Mouse (Mus musculus): ENCODE measurements at regions not wholly inside any gene's neighbourhood (a gene's known extent, or its start where the extent isn't known, plus 50 kb on each side); places are given as distances from the start of the nearest gene placed in this dataset.

DNA sequence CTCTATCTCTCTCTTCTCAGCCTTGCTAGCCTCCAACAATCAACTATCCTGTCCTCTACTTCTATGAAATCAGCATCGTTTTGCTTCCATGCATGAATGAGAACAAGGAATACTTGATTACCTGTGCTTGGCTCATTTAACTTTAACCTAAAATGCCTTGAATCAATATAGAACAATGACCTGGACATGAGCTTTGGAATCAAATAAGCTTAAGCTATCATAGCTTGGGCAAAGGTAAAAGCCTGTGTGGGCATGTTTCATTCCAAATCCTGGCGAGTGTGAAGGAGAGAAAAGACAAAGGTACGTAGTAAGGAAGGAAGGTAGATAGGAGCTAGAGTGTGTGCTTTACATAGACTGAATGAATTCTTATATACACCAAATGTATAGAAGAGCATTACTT, 243.7 kb upstream of the Cpeb2 start:
- no peak overlapping the region for H3K27ac ChIP-seq
- no peak for TF ChIP-seq CTCF (conservative IDR thresholded peaks at IDR 0.05)
- DNase-seq (ENCODE audit: low spot score in 2 of 2), result no peak
- no peak overlapping the region for H3K4me3 ChIP-seq

DNA sequence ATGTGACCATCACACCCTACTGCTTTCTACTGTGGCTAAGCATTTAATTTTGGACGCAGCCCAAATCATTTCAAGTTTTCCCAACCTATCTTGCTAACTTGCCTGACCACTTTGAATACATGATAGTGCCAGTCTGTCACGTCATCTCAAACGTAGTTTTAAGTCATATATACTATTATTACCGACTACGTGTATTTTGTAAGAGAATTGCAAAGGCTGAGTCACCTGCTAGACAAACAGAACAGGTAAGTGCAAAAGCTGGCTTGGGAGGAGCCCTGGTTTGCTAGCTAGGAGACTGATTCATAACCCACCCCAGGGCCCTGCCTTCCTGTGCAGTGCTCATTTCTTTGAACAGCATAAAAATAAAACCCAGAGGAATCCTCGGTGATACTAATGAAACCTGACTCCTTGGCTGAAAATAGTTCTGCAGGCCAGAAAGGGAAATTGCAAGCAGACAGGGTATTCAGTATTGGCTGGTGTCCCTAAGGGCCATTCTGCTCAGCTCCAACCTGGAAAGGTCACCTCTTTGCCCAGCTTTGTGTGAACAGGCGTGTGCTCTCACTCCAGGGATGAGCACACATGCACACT, 208.9 kb upstream of the Cpeb2 start:
- no peak overlapping the region for H3K27ac ChIP-seq
- no peak for TF ChIP-seq CTCF (conservative IDR thresholded peaks at IDR 0.05)
- no peak for DNase-seq (ENCODE audit: low spot score in 2 of 2)
- no peak overlapping the region for H3K4me3 ChIP-seq

DNA sequence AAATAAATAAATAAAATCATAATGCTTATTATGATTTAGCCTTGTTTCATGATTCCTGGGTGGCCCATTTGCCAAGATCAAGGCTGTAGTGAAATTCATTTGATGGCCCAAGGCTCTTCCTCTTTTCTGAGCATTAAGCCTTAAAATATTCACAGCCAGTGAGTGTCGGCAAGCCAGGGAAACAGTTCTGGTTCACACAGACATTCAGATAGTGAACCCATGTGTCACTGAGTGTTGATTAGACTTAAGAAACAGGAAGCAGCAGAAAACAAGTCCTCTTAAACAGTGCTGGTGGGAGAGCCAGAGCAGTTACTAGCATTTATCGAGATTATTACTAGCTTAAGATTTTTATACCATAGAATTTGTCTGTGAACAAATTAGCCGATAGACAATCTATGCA, 201.7 kb upstream of the Cpeb2 start:
- H3K27ac ChIP-seq, result no peak overlapping the region
- no peak for DNase-seq (ENCODE audit: low spot score in 2 of 2)
- H3K4me3 ChIP-seq, result no peak overlapping the region
- TF ChIP-seq CTCF (conservative IDR thresholded peaks at IDR 0.05), result no peak

DNA sequence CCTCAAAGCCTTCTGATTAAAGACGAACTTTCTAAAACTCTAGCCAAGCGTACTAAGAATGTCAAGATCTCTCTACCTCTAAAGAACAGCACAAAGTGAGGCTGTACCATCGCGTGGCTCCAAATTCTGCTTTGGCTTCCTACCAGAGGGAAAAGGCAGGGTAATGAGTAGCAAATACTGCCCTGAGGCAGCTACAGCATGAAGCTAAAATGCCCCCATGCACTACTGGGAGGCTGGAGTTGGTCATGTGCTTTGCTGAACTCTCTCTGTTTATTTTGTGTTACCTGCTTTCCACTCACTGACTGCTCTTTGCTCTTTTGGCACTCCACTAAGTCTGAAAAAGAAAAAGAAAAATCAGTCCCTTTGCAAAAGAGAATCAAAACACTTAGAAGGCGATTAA, 201.1 kb upstream of the Cpeb2 start:
- no peak for DNase-seq (ENCODE audit: low spot score in 2 of 2)
- no peak overlapping the region for H3K4me3 ChIP-seq
- no peak overlapping the region for H3K27ac ChIP-seq
- no peak for TF ChIP-seq CTCF (conservative IDR thresholded peaks at IDR 0.05)

DNA sequence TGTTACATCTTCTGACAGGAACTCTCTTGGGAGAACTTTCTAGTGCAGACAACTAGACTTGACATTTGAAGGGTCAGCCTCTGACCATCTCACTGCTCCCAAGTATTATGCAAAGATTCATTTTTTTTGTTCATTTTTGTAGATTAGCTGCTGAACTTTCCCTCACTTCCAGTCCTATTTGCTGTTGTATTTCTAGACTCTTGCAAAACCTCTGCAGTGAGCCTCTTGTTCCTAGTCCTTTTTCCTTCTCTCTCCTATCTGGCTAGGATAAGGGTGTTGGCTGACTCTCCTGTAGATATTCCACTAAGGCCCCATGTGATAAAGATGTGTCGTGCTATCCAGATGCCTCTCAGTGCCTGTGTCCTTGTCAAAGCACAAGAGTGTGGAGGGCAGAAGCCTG, 198.5 kb upstream of the Cpeb2 start:
- H3K27ac ChIP-seq, result no peak overlapping the region
- TF ChIP-seq CTCF (conservative IDR thresholded peaks at IDR 0.05), result no peak
- no peak for DNase-seq (ENCODE audit: low spot score in 2 of 2)
- H3K4me3 ChIP-seq, result no peak overlapping the region

DNA sequence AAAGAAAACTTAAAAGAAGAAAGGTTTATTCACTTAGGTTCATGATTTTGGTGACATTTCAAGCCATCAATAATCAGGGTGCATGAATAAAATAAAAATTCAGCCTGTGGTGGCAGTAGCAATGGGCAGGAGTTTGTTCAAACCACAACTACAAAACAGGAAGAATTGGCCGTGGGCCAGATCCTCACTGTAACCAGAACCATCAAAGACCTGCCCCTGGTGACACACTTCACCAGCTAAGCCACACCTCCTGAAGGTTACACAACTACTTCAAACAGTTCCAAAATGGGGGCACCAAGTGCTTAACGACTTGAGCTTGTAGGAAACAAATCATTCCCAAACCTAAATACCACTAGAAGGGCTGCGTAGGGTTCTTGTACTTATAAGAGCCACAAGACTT, 195.4 kb upstream of the Cpeb2 start:
- H3K4me3 ChIP-seq, result no peak overlapping the region
- DNase-seq (ENCODE audit: low spot score in 2 of 2), result no peak
- TF ChIP-seq CTCF (conservative IDR thresholded peaks at IDR 0.05), result no peak
- H3K27ac ChIP-seq, result no peak overlapping the region

DNA sequence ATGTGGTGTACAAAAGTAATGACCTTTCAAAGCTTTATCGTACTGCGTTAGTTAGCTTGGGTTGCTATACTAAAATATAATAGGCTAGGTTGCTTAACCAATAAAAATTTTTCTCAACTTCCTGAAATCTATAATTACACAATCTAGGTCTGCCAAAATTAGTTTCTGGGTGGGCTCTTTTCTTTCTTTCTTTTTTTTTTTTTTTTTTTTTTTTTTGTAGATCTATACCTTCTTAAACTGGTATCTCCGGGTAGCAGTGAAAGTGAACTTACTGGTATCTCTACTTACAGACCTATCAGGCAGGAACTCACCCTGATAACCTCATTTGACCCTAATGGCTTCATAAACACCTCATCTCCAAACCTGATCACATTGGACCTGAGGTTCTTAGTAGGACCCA, 193.4 kb upstream of the Cpeb2 start:
- no peak overlapping the region for H3K27ac ChIP-seq
- no peak for TF ChIP-seq CTCF (conservative IDR thresholded peaks at IDR 0.05)
- no peak for DNase-seq (ENCODE audit: low spot score in 2 of 2)
- no peak overlapping the region for H3K4me3 ChIP-seq

DNA sequence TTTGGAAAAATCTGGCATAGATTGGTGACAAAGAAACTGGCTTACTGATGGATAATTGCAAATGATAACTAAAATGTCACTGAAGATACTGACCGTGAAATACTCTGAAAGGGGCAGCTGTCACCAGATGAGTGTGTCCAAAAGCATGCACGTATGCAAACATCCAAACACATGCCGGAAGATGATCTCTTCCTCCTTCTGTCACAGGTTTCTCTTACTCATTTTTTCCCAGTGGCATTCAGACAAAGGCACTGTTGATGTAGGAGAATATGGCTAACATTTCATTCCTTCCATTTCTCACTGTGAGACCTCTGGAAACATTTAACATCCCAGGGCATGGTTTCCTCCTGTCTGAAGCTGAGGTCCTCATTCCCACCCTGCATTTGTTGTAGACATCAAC, 190.4 kb upstream of the Cpeb2 start:
- Histone ChIP-seq H3K4me3 (no peak overlapping the region), H3K27ac (no peak overlapping the region)
- TF ChIP-seq CTCF (conservative IDR thresholded peaks at IDR 0.05), result no peak
- DNase-seq (ENCODE audit: low spot score in 2 of 2), result no peak

DNA sequence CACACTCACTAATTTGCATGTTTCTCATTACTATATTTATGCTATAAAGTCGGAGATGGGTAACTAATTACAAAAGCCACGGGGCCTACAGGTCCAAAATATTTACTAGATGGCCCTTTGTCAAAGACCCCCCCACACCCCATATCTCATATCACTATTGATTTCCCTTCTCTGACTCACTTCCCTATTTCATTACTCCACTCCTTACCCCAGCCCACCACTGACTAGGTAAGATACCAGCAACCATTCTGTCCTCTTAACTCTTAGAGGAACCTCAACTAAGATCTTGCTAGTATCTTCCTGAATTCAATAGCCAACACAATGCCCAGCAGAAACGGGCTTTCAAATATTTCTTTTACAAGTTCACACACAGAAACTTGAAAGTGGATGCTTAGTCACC, 187.1 kb upstream of the Cpeb2 start:
- TF ChIP-seq CTCF (conservative IDR thresholded peaks at IDR 0.05), result no peak
- DNase-seq (ENCODE audit: low spot score in 2 of 2), result no peak
- H3K4me3 ChIP-seq, result no peak overlapping the region
- H3K27ac ChIP-seq, result no peak overlapping the region

DNA sequence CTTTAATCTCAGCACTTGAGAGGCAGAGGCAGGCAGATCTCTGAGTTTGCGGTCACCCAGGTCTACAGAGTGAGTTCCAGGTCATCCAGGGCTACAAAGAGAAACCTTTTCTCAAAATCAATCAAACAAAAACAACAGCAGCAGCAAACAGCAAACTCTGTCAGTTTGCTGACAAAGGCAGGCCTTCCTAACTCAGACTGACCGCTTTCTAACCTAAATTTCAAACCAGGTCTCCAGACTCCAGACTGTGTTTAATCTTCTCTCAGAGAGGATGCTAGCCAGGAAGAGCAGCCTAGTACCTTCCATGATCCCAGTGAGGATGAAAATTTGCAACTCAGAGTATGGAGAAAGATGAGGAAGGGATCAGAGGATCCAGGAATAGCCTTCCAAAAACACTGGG, 185.7 kb upstream of the Cpeb2 start:
- no peak overlapping the region for H3K27ac ChIP-seq
- TF ChIP-seq CTCF (conservative IDR thresholded peaks at IDR 0.05), result no peak

DNA sequence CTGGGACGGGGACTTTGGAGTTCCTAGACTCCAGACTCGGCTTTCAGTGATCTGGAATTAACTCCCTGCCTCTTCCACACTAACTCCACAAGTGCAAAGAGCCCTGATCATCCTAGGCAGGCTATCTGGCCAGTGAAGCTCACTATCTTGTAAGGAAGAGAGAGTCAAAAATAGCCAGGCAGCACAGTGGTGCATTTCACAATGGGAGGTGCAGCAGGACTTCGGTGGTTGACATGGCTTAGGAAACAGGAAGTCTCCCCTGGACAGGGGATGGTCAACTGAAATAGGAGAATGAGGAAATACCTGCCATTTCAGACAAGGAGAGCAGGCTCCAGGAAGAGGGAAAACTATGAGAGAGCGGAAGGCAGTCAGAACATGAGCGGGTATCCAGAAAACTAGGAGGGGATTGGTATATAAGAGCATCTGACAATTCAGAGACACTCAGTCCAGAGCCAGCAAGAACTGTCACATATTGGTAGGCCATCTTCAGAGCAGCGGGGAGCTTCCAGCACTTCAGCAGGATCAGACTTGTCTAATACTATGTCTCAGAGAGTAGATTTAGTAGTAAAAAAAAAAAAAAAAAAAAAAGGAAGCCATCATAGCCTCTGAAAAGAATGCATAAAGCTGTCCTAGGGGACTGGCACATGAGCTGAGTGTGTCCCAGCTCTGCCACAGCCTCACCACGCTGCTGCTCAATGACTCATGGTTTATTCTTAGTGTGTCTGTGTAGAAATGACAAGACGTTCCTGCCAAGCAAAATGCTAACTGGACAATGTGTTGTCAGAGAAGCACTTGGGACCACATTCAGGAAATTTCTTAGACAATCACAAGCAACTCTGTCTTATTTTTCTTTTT, 184.5 kb upstream of the Cpeb2 start:
- Histone ChIP-seq H3K4me3 (no peak overlapping the region), H3K27ac (no peak overlapping the region)
- TF ChIP-seq CTCF (conservative IDR thresholded peaks at IDR 0.05), result no peak
- DNase-seq (ENCODE audit: low spot score in 2 of 2), result peak in 1 of 2 experiments; percentile 12

More for the DNA sequence above, 185.7 kb upstream of the Cpeb2 start:
- DNase-seq (ENCODE audit: low spot score in 2 of 2), result no peak
- H3K4me3 ChIP-seq, result no peak overlapping the region

DNA sequence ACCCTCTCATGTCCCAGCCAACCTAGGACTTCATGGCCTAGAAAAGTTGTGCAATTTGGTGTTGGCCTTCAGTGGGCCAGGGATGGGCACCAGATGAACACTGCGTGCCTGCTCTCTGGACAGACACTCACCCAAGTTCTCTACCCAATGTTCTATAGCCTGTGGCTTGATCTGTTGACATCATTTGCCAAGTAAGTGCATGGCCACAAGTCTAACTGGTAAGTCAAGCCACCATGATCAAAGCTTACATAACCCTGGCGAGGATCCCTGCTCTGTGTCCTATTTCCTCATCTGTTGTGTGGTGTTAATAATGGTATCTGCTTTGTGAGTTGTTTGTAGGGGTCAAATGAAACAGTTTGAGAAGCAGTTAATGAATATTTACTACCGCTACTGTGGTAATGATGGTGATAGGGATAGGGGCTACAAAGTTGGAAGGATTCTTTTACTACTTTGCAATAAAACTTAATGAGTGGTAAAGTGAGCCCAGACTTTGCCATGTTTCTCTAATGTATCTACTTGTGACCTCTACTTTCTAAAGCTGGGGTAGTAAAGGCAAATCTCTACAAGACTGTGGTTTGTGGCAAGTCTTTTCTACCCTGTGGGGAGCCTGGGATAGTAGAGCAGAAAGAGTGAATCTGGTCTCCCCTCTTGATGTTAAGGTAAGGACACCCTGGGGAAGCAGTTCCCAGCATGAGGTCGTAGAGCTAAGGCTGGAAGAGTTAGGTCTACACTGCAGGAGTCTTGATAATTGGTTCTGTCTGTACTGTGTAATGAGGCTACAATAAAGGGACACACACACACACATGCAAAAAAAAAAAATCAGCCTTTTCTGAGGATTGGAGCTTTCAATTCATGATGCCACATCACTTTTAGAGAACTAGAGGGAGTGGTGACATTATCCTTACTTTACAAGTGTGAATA, 183.3 kb upstream of the Cpeb2 start:
- TF ChIP-seq CTCF (conservative IDR thresholded peaks at IDR 0.05), result no peak
- no peak overlapping the region for H3K4me3 ChIP-seq
- no peak for DNase-seq (ENCODE audit: low spot score in 2 of 2)

DNA sequence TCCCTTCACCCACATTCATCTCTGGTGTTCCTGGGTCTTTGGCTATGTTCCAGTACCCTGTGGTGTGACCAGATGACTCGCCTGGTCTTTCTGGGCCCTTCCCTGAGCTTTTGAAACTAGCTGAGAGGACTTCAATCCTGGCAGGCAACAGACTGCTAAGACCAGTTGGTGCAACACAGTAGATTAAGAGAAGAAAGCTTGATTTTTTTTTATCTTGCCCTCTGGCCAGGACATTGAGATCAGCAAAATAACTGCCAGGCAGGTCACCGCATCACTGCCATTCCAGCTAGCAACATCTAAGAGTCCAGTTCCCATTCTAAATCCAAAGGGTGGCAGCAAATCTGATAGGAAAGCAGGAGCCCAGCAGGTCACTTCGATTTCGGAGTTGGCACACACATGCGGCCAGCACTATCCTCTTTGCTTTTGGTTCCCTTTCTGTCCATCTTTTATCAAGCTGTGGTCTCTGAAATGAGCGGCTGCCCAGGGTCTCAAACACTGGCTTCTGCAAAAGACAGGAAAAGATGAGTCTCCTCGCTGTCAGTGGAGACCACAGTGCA, 181.9 kb upstream of the Cpeb2 start:
- DNase-seq (ENCODE audit: low spot score in 2 of 2), result no peak
- Histone ChIP-seq H3K4me3 (no peak overlapping the region), H3K27ac (no peak overlapping the region)
- TF ChIP-seq CTCF (conservative IDR thresholded peaks at IDR 0.05), result no peak

More for the DNA sequence above, 183.3 kb upstream of the Cpeb2 start:
- H3K27ac ChIP-seq, result no peak overlapping the region
